In genomic region chr8:8700821-8701220, GRCm38 (mm10) we compare ENCODE assay signal across 22 mouse cellular contexts. TPM values are rescaled to one million over a fixed set of nuclear protein-coding genes. Genes with fewer than 3 reads are reported as not detected.
A peak's percentile ranks its signal among the peaks of the same experiment; 100 is the strongest.
DNase-seq lines count a peak whose midpoint lies in the region; TF ChIP-seq lines count a peak whose summit lies in the region.
"Had no signal": no experiment of that assay in that cellular context is flagged by ENCODE, and none has a peak within 500 bp of the region (broad histone marks: within the 10 kb centered on the region; RNA-seq: fewer than 3 reads in every experiment).

No protein-coding gene starts in this region.

- H3K27ac ChIP-seq in ES-Bruce4 (ENCODE audit: insufficient read depth, low read length): peak overlapping the region; percentile 89
- H3K27ac ChIP-seq: embryonic facial prominence, embryonic 10.5 days; embryonic facial prominence, embryonic 12.5 days; forebrain, embryonic 13.5 days; forebrain, embryonic 15.5 days had no signal

- no peaks in the 10 kb centered on the region for H3K9me3 ChIP-seq in ES-Bruce4 (replicated peaks; ENCODE audit: control insufficient read depth, insufficient read depth, low read length, poor library complexity, severe bottlenecking)
- H3K9me3 ChIP-seq: embryonic facial prominence, embryonic 10.5 days; embryonic facial prominence, embryonic 12.5 days; forebrain, embryonic 13.5 days; forebrain, embryonic 15.5 days; G1E had no signal

- no peak for TF ChIP-seq POLR2A in ES-Bruce4 (IDR thresholded peaks at IDR 0.05; ENCODE audit: insufficient read depth, low read length)

- no peak for TF ChIP-seq CTCF in ES-Bruce4 (IDR thresholded peaks at IDR 0.05; ENCODE audit: low read depth, low read length)

- H3K36me3 ChIP-seq in ES-Bruce4 (ENCODE audit: control insufficient read depth, insufficient read depth, low read length, poor library complexity, severe bottlenecking): no peaks in the 10 kb centered on the region
- H3K36me3 ChIP-seq: embryonic facial prominence, embryonic 10.5 days; embryonic facial prominence, embryonic 12.5 days; forebrain, embryonic 15.5 days; G1E had no signal

- no peak for TF ChIP-seq EP300 in ES-Bruce4 (IDR thresholded peaks at IDR 0.05; ENCODE audit: insufficient read depth, low read depth, low read length)

- peak overlapping the region; percentile 71 for H3K9ac ChIP-seq in ES-Bruce4 (ENCODE audit: low read depth, poor library complexity, severe bottlenecking)
- H3K9ac ChIP-seq: embryonic facial prominence, embryonic 12.5 days; forebrain, embryonic 13.5 days; forebrain, embryonic 15.5 days; forebrain, postnatal 0 days had no signal

- no peaks in the 10 kb centered on the region for H3K27me3 ChIP-seq in ES-Bruce4 (ENCODE audit: control insufficient read depth, insufficient read depth, low read length, poor library complexity, severe bottlenecking)
- H3K27me3 ChIP-seq: embryonic facial prominence, embryonic 12.5 days; forebrain, embryonic 13.5 days; forebrain, embryonic 15.5 days; Patski had no signal

- peak; percentile 49 for DNase-seq in ES-CJ7 (ENCODE audit: low read depth, low spot score)
- DNase-seq in R1 (ENCODE audit: low read depth, low spot score): peak; percentile 81
- no peak for DNase-seq in kidney, adult 18-20 months
- DNase-seq in embryo, embryonic 9.5 days (ENCODE audit: extremely low spot score): no peak
- DNase-seq in cerebellum, postnatal 25 days: no peak
- DNase-seq: adrenal gland, adult 8-10 months; adrenal gland, postnatal 14 days; adrenal gland, postnatal 36 days; cerebellum, adult 11-12 months; cerebellum, adult 2 months; cerebellum, adult 9-10 months; cerebellum, postnatal 10 days; cerebellum, postnatal 36 days; embryo, embryonic 11 days; forebrain, postnatal 0 days had no signal

- no peak overlapping the region for H3K4me3 ChIP-seq in ES-Bruce4 (ENCODE audit: low read depth, low read length)
- H3K4me3 ChIP-seq: embryonic facial prominence, embryonic 10.5 days; embryonic facial prominence, embryonic 12.5 days; forebrain, embryonic 13.5 days; forebrain, embryonic 15.5 days had no signal

- H3K4me1 ChIP-seq in ES-Bruce4 (ENCODE audit: control insufficient read depth, insufficient read depth, low read length): peaks cover 1% of the 10 kb centered on the region
- H3K4me1 ChIP-seq: embryonic facial prominence, embryonic 10.5 days; embryonic facial prominence, embryonic 12.5 days; forebrain, embryonic 13.5 days; forebrain, embryonic 15.5 days had no signal

RNA-seq across cellular contexts. Expression of gene Arglu1, which starts 10.5 kb away (rescaled TPM):
- 164 and 189 TPM in 2 replicates for polyA plus RNA-seq in ES-Bruce4 (2011; ENCODE audit: insufficient read depth, insufficient read length, low read depth, missing spikeins)

RNA-seq across cellular contexts. Expression of gene Efnb2, which starts 39.8 kb away (rescaled TPM):
- polyA plus RNA-seq in ES-Bruce4 (2011; ENCODE audit: insufficient read depth, insufficient read length, low read depth, missing spikeins): 22.8 and 27.0 TPM in 2 replicates

Comparison
In these comparisons a context has a peak if more than half of its experiments do, and no peak if none do; other contexts are left out.
1. DNase-seq: peak in ES-CJ7 (single experiment) and R1 (single experiment); none in kidney, adult 18-20 months (single experiment), embryo, embryonic 9.5 days (single experiment) and cerebellum, postnatal 25 days (0 of 2).